In the genomic region with DNA sequence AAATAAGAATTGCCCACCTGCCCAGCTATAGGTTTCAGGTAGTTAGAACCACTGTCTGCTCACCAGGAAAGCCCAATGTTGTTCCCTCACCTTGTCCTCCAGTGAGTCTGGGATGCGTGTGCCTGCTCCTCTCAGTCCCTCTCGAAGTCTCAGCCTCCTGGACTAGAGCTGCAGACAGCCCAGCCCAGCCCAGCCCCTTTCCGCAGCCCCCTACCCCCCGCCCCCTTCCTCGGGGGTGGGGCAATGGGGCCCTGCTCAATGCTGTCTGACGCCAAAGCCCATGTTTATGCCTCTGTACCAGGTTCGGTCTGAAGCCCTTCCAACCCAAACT, we compare ENCODE assay signal across 8 mouse cellular contexts. TPM values are rescaled to one million over a fixed set of nuclear protein-coding genes. Genes with fewer than 3 reads are reported as not detected.
DNase-seq lines count a peak whose midpoint lies in the region; ATAC-seq lines count a peak whose summit lies in the region.

A gene (minus strand): TSS at position 207 of the 331 bp plus-strand sequence.

- H3K4me2 ChIP-seq in heart, embryonic 12.5 days = peak within 1 kb of the TSS; percentile 74
- H3K4me2 ChIP-seq in midbrain, embryonic 13.5 days (replicated peaks) = peak within 1 kb of the TSS; percentile 54

- peaks cover 46% of the 10 kb centered on the region for H3K27me3 ChIP-seq in embryonic facial prominence, embryonic 10.5 days (replicated peaks; ENCODE audit: low read depth, poor library complexity, severe bottlenecking)
- H3K27me3 ChIP-seq in heart, embryonic 12.5 days (replicated peaks) = no peaks in the 10 kb centered on the region
- H3K27me3 ChIP-seq in midbrain, embryonic 13.5 days = no peaks in the 10 kb centered on the region

- peak within 1 kb of the TSS; percentile 62 for H3K4me3 ChIP-seq in embryonic facial prominence, embryonic 10.5 days
- H3K4me3 ChIP-seq in heart, embryonic 12.5 days = peak within 1 kb of the TSS; percentile 63
- H3K4me3 ChIP-seq in midbrain, embryonic 13.5 days (replicated peaks) = peak within 1 kb of the TSS; percentile 51

- H3K9ac ChIP-seq in heart, embryonic 12.5 days = peak within 1 kb of the TSS; percentile 75
- peak within 1 kb of the TSS; percentile 62 for H3K9ac ChIP-seq in midbrain, embryonic 13.5 days (replicated peaks)

- ATAC-seq in CD4-positive, CD25-positive, alpha-beta regulatory T cell, adult 4 months = no peak
- ATAC-seq in heart, embryonic 12.5 days (ENCODE audit: insufficient number of reproducible peaks, low FRiP score) = peak; percentile 73
- ATAC-seq in midbrain, embryonic 13.5 days = peak; percentile 44

- WGBS in embryonic facial prominence, embryonic 10.5 days = 25% methylated on average over 7 of the region's 7 CpGs
- 22% methylated on average over 7 of the region's 7 CpGs for WGBS in heart, embryonic 12.5 days
- 22% methylated on average over 7 of the region's 7 CpGs for WGBS in midbrain, embryonic 13.5 days

- H3K36me3 ChIP-seq in embryonic facial prominence, embryonic 10.5 days (replicated peaks) = peaks cover 31% of the 10 kb centered on the region
- H3K36me3 ChIP-seq in heart, embryonic 12.5 days = peaks cover 29% of the 10 kb centered on the region
- H3K36me3 ChIP-seq in midbrain, embryonic 13.5 days = peaks cover 26% of the 10 kb centered on the region

- peak; percentile 11 for DNase-seq in cerebellum, adult 9-10 months
- no peak for DNase-seq in cerebellum, postnatal 36 days
- DNase-seq in embryonic facial prominence, embryonic 10.5 days (ENCODE audit: low spot score) = peak; percentile 65
- no peak for DNase-seq in layer of hippocampus, postnatal 25 days (ENCODE audit: extremely low spot score in 1 of 2, low spot score in 1 of 2)
- DNase-seq in spleen, postnatal 10 days (ENCODE audit: low spot score in 2 of 2) = no peak

- H3K27ac ChIP-seq in embryonic facial prominence, embryonic 10.5 days (replicated peaks) = peak within 1 kb of the TSS; percentile 83
- H3K27ac ChIP-seq in heart, embryonic 12.5 days (ENCODE audit: poor library complexity, severe bottlenecking) = peak within 1 kb of the TSS; percentile 91
- H3K27ac ChIP-seq in midbrain, embryonic 13.5 days = peak within 1 kb of the TSS; percentile 83

- H3K4me1 ChIP-seq in embryonic facial prominence, embryonic 10.5 days = peaks cover 7% of the 10 kb centered on the region
- peaks cover 8% of the 10 kb centered on the region for H3K4me1 ChIP-seq in heart, embryonic 12.5 days (replicated peaks)
- H3K4me1 ChIP-seq in midbrain, embryonic 13.5 days (replicated peaks) = peaks cover 8% of the 10 kb centered on the region

- no peaks in the 10 kb centered on the region for H3K9me3 ChIP-seq in embryonic facial prominence, embryonic 10.5 days
- no peaks in the 10 kb centered on the region for H3K9me3 ChIP-seq in heart, embryonic 12.5 days (replicated peaks)
- H3K9me3 ChIP-seq in midbrain, embryonic 13.5 days = no peaks in the 10 kb centered on the region

RNA-seq across cellular contexts. Expression of the gene that starts here (rescaled TPM):
- 10 to 100 TPM; 23.0 to 40.4 TPM for polyA plus RNA-seq in CD4-positive, CD25-positive, alpha-beta regulatory T cell, adult 4 months (2017; shearing (Covaris generic))
- 376 and 392 TPM in 2 replicates for polyA plus RNA-seq in embryonic facial prominence, embryonic 10.5 days (2016; fragmentation: Nextera tagmentation; extraction: Ambion mirVana)
- 597 and 622 TPM in 2 replicates for polyA plus RNA-seq in heart, embryonic 12.5 days (2016; fragmentation: Nextera tagmentation; extraction: Ambion mirVana)
- 10 to 100 TPM; 44.9 to 50.6 TPM for total RNA-seq in layer of hippocampus, postnatal 25 days (2021)
- 339 and 348 TPM in 2 replicates for polyA plus RNA-seq in midbrain, embryonic 13.5 days (2015; fragmentation: Nextera tagmentation; extraction: Ambion mirVana)

Comparison
In these comparisons a context has a peak if more than half of its experiments do, and no peak if none do; other contexts are left out.
1. DNase-seq: peak in cerebellum, adult 9-10 months (single experiment) and embryonic facial prominence, embryonic 10.5 days (single experiment); none in cerebellum, postnatal 36 days (0 of 2), layer of hippocampus, postnatal 25 days (0 of 2) and spleen, postnatal 10 days (0 of 2).
2. Peak in every context shown above with its lines, with median percentiles within 50 percentile points of each other: H3K27ac ChIP-seq and H3K4me3 ChIP-seq.